Mouse (Mus musculus) granulocyte monocyte progenitor cell, adult 5-6 weeks (primary cell): ENCODE measurements at regions not wholly inside any gene's neighbourhood (a gene's known extent, or its start where the extent isn't known, plus 50 kb on each side); places are given as distances from the start of the nearest gene placed in this dataset.

Source experiments
- ATAC-seq: replicated peaks from 2 replicates; pipeline ENCODE4 v1.8.0; 2016; ENCODE audit warnings: mild to moderate bottlenecking, moderate TSS enrichment, inconsistent platforms; ENCODE audit not compliant: poor library complexity, severe bottlenecking

GRCm38 (mm10) chr10:121150668-121151067 lies 116.9 kb downstream of the Wif1 start:
- ATAC-seq = peak; percentile 90

- no peak for ATAC-seq
Observed at GRCm38 (mm10) chr10:121153625-121154024, 119.9 kb downstream of the Wif1 start.

- peak; percentile 55 for ATAC-seq
Observed at GRCm38 (mm10) chr10:121160499-121160898, 126.7 kb downstream of the Wif1 start.

GRCm38 (mm10) chr10:121161201-121161600 lies 127.4 kb downstream of the Wif1 start:
- peak; percentile 61; the same call in 1 of the 2 replicates for ATAC-seq

GRCm38 (mm10) chr10:121174022-121174421 lies 140.3 kb downstream of the Wif1 start:
- ATAC-seq = no peak

- ATAC-seq = peak; percentile 25; the same call in 1 of the 2 replicates
Observed at GRCm38 (mm10) chr10:121189139-121189538, 155.4 kb downstream of the Wif1 start.

- ATAC-seq = no peak
Observed at GRCm38 (mm10) chr10:121199236-121199635, 151.8 kb downstream of the Tbc1d30 start.

GRCm38 (mm10) chr10:121202531-121202930 lies 148.5 kb downstream of the Tbc1d30 start:
- ATAC-seq = 0 out of 2 replicates have a peak, but pooled peaks have one; percentile 9

- no peak for ATAC-seq
Observed at GRCm38 (mm10) chr10:121205551-121205950, 145.5 kb downstream of the Tbc1d30 start.

GRCm38 (mm10) chr10:121206002-121206742 lies 144.9 kb downstream of the Tbc1d30 start:
- no peak for ATAC-seq

- no peak for ATAC-seq
Observed at GRCm38 (mm10) chr10:121206743-121207039, 144.4 kb downstream of the Tbc1d30 start.
